Mouse (Mus musculus): Measurements from ENCODE around the gene Fam118b.

- TF ChIP-seq GATA1 (IDR thresholded peaks at IDR 0.05; ENCODE audit: low read length) (no peak), TAL1 (IDR thresholded peaks at IDR 0.05; ENCODE audit: low read length) (no peak)
Observed at GRCm38 (mm10) chr9:35173331-35173730, 94.3 kb downstream of the Fam118b start.

Data from erythroblast, embryonic 14.5 days (primary cell).